ENCODE assay signal across 24 mouse cellular contexts in the genomic region with DNA sequence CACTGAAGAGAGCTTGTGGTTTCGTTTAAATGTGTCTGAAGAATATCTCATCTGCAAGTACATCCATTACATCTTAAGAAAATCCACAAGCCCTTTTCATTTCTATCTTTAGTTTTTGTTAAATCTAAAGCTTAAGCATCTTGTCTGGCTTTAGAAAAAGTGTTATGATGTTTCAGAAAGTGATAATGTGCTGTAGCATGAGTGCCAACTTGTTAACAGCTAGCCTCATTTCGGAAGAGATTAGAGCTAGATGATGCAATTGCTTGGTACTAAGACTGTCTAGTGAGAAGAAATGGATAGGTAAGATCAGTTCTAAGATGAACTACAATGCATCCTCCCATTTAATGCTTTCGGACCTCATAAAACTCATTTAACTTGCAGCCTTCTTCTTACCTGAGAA.
DNase-seq lines count a peak whose midpoint lies in the region; ATAC-seq lines count a peak whose summit lies in the region.
"Had no signal": no experiment of that assay in that cellular context is flagged by ENCODE, and none has a peak within 500 bp of the region (broad histone marks: within the 10 kb centered on the region; RNA-seq: fewer than 3 reads in every experiment).

No protein-coding gene starts in this region.

- 85% methylated on average over 3 of the region's 3 CpGs for WGBS in forebrain, embryonic 16.5 days
- WGBS in forebrain, embryonic 11.5 days: 90% methylated on average over 3 of the region's 3 CpGs

- H3K9me3 ChIP-seq in forebrain, embryonic 16.5 days (ENCODE audit: control insufficient read depth, low read length): no peaks in the 10 kb centered on the region
- H3K9me3 ChIP-seq in forebrain, embryonic 11.5 days (ENCODE audit: control insufficient read depth, low read length): no peaks in the 10 kb centered on the region
- H3K9me3 ChIP-seq: embryonic facial prominence, embryonic 13.5 days; heart, embryonic 10.5 days; hindbrain, embryonic 12.5 days had no signal

- H3K27me3 ChIP-seq in forebrain, embryonic 16.5 days (replicated peaks; ENCODE audit: control insufficient read depth, insufficient read depth, low read length): no peaks in the 10 kb centered on the region
- no peaks in the 10 kb centered on the region for H3K27me3 ChIP-seq in forebrain, embryonic 11.5 days (ENCODE audit: control insufficient read depth, insufficient read depth, low read length)
- H3K27me3 ChIP-seq: CH12.LX; embryonic facial prominence, embryonic 13.5 days; hindbrain, embryonic 12.5 days; Patski had no signal

- no peak overlapping the region for H3K27ac ChIP-seq in forebrain, embryonic 16.5 days (ENCODE audit: low read length)
- H3K27ac ChIP-seq in forebrain, embryonic 11.5 days (ENCODE audit: low read depth, low read length): no peak overlapping the region
- H3K27ac ChIP-seq: embryonic facial prominence, embryonic 13.5 days; heart, embryonic 10.5 days; hindbrain, embryonic 12.5 days had no signal

- DNase-seq in forebrain, embryonic 11.5 days (ENCODE audit: low spot score): no peak
- DNase-seq in left cerebral cortex, adult 11 months (ENCODE audit: low spot score): peak; percentile 2
- DNase-seq in left cerebral cortex, adult 8-10 months (ENCODE audit: low spot score in 2 of 2): no peak
- DNase-seq in brain, adult 2 months (ENCODE audit: low read depth, low spot score): peak; percentile 70
- peak; percentile 40 for DNase-seq in brain, embryonic 18.5 days (ENCODE audit: low read depth, low spot score)
- DNase-seq in layer of hippocampus, postnatal 25 days (ENCODE audit: extremely low spot score in 1 of 2, low spot score in 1 of 2): no peak
- DNase-seq: adrenal gland, postnatal 14 days; cerebellum, adult 11 months; cerebellum, adult 8-10 months; cerebellum, postnatal 14 days; gastrocnemius, postnatal 10 days; heart, adult 18-20 months; heart, postnatal 10 days; heart, postnatal 4 days had no signal

- H3K4me1 ChIP-seq in forebrain, embryonic 16.5 days (replicated peaks; ENCODE audit: control insufficient read depth, insufficient read depth, low read length): no peaks in the 10 kb centered on the region
- H3K4me1 ChIP-seq in forebrain, embryonic 11.5 days (replicated peaks; ENCODE audit: control insufficient read depth, insufficient read depth, low read length): no peaks in the 10 kb centered on the region
- H3K4me1 ChIP-seq: embryonic facial prominence, embryonic 13.5 days; heart, embryonic 10.5 days; hindbrain, embryonic 12.5 days had no signal

- no peak overlapping the region for H3K4me2 ChIP-seq in forebrain, embryonic 16.5 days (ENCODE audit: low read length)
- H3K4me2 ChIP-seq in forebrain, embryonic 11.5 days (ENCODE audit: low read depth, low read length, severe bottlenecking): no peak overlapping the region
- H3K4me2 ChIP-seq: embryonic facial prominence, embryonic 13.5 days; hindbrain, embryonic 12.5 days had no signal

- no peak overlapping the region for H3K4me3 ChIP-seq in forebrain, embryonic 16.5 days (replicated peaks; ENCODE audit: low read length)
- H3K4me3 ChIP-seq in forebrain, embryonic 11.5 days (ENCODE audit: low read depth, low read length): no peak overlapping the region
- H3K4me3 ChIP-seq: embryonic facial prominence, embryonic 13.5 days; heart, embryonic 10.5 days; hindbrain, embryonic 12.5 days had no signal

- no peaks in the 10 kb centered on the region for H3K36me3 ChIP-seq in forebrain, embryonic 16.5 days (ENCODE audit: control insufficient read depth, insufficient read depth)
- H3K36me3 ChIP-seq in forebrain, embryonic 11.5 days (ENCODE audit: control insufficient read depth, insufficient read depth, low read length): no peaks in the 10 kb centered on the region
- H3K36me3 ChIP-seq: embryonic facial prominence, embryonic 13.5 days; heart, embryonic 10.5 days; hindbrain, embryonic 12.5 days had no signal

- peak; percentile 57; the same call in 1 of the 2 replicates for ATAC-seq in forebrain, embryonic 16.5 days
- no peak for ATAC-seq in forebrain, embryonic 11.5 days (replicated peaks; ENCODE audit: low FRiP score)
- ATAC-seq: activated CD4-positive, CD25-positive, alpha-beta regulatory T cell, adult 4 months; hindbrain, embryonic 16.5 days; inflammation-experienced regulatory T-cells, adult 6 months; intestine, postnatal 0 days; Patski had no signal

- H3K9ac ChIP-seq in forebrain, embryonic 16.5 days (replicated peaks; ENCODE audit: low read depth, low read length): no peak overlapping the region
- no peak overlapping the region for H3K9ac ChIP-seq in forebrain, embryonic 11.5 days (ENCODE audit: low read length)
- H3K9ac ChIP-seq: embryonic facial prominence, embryonic 13.5 days; hindbrain, embryonic 12.5 days had no signal

Comparison
In these comparisons a context has a peak if more than half of its experiments do, and no peak if none do; other contexts are left out.
1. DNase-seq: peak in left cerebral cortex, adult 11 months (single experiment), brain, adult 2 months (single experiment) and brain, embryonic 18.5 days (single experiment); none in forebrain, embryonic 11.5 days (single experiment), left cerebral cortex, adult 8-10 months (0 of 2) and layer of hippocampus, postnatal 25 days (0 of 2).